Mouse (Mus musculus): Measurements from ENCODE around the gene Grem1. TPM values are rescaled to one million over a fixed set of nuclear protein-coding genes. Genes with fewer than 3 reads are reported as not detected.

The Grem1 gene
- polyA plus RNA-seq, 1 experiment, result 0.94 TPM

- Histone ChIP-seq H3K4me3 (ENCODE audit: insufficient read depth, low read length) (no peak overlapping the region), H3K4me1 (ENCODE audit: control insufficient read depth, insufficient read depth, low read length) (no peaks in the 10 kb centered on the region), H3K27ac (ENCODE audit: insufficient read depth, low read length) (no peak overlapping the region)
- TF ChIP-seq POLR2A (IDR thresholded peaks at IDR 0.05; ENCODE audit: extremely low read depth, insufficient read depth, low read length) (no peak), CTCF (IDR thresholded peaks at IDR 0.05; ENCODE audit: extremely low read depth, insufficient read depth, low read length) (no peak)
These were observed 45.0 kb downstream of the Grem1 start for GRCm38 (mm10) chr2:113713406-113713805.

- no peak overlapping the region for H3K4me3 ChIP-seq (ENCODE audit: insufficient read depth, low read length)
- TF ChIP-seq POLR2A (IDR thresholded peaks at IDR 0.05; ENCODE audit: extremely low read depth, insufficient read depth, low read length) (no peak), CTCF (IDR thresholded peaks at IDR 0.05; ENCODE audit: extremely low read depth, insufficient read depth, low read length) (no peak)
- no peak overlapping the region for H3K27ac ChIP-seq (ENCODE audit: insufficient read depth, low read length)
These were observed 50.9 kb downstream of the Grem1 start for GRCm38 (mm10) chr2:113707507-113707906.

GRCm38 (mm10) chr2:113701507-113701906 lies 56.9 kb downstream of the Grem1 start:
- Histone ChIP-seq H3K27ac (ENCODE audit: insufficient read depth, low read length) (no peak overlapping the region), H3K4me3 (ENCODE audit: insufficient read depth, low read length) (no peak overlapping the region), H3K4me1 (ENCODE audit: control insufficient read depth, insufficient read depth, low read length) (no peaks in the 10 kb centered on the region)
- no peak for TF ChIP-seq POLR2A (IDR thresholded peaks at IDR 0.05; ENCODE audit: extremely low read depth, insufficient read depth, low read length)
- no peak for TF ChIP-seq CTCF (IDR thresholded peaks at IDR 0.05; ENCODE audit: extremely low read depth, insufficient read depth, low read length)

More at GRCm38 (mm10) chr2:113707507-113707906, 50.9 kb downstream of the Grem1 start:
- no peaks in the 10 kb centered on the region for H3K4me1 ChIP-seq (ENCODE audit: control insufficient read depth, insufficient read depth, low read length)

- no peak overlapping the region for H3K27ac ChIP-seq (ENCODE audit: insufficient read depth, low read length)
- no peaks in the 10 kb centered on the region for H3K4me1 ChIP-seq (ENCODE audit: control insufficient read depth, insufficient read depth, low read length)
- TF ChIP-seq POLR2A (IDR thresholded peaks at IDR 0.05; ENCODE audit: extremely low read depth, insufficient read depth, low read length), result no peak
- TF ChIP-seq CTCF (IDR thresholded peaks at IDR 0.05; ENCODE audit: extremely low read depth, insufficient read depth, low read length), result no peak
- H3K4me3 ChIP-seq (ENCODE audit: insufficient read depth, low read length), result no peak overlapping the region
These were observed 61.8 kb downstream of the Grem1 start for GRCm38 (mm10) chr2:113696647-113697046.

GRCm38 (mm10) chr2:113696222-113696621 lies 62.2 kb downstream of the Grem1 start:
- no peak for TF ChIP-seq POLR2A (IDR thresholded peaks at IDR 0.05; ENCODE audit: extremely low read depth, insufficient read depth, low read length)
- TF ChIP-seq CTCF (IDR thresholded peaks at IDR 0.05; ENCODE audit: extremely low read depth, insufficient read depth, low read length), result no peak
- no peak overlapping the region for H3K27ac ChIP-seq (ENCODE audit: insufficient read depth, low read length)

More at GRCm38 (mm10) chr2:113696222-113696621, 62.2 kb downstream of the Grem1 start:
- no peaks in the 10 kb centered on the region for H3K4me1 ChIP-seq (ENCODE audit: control insufficient read depth, insufficient read depth, low read length)
- no peak overlapping the region for H3K4me3 ChIP-seq (ENCODE audit: insufficient read depth, low read length)

Other genes with a start within 250 kb of the Grem1 start
- gene Scg5, start 70.5 kb upstream of the Grem1 start, polyA plus RNA-seq (2012; rRNA removed), result 394 and 410 TPM in 2 replicates
- gene Arhgap11a, start 90.0 kb upstream of the Grem1 start, polyA plus RNA-seq (2012; rRNA removed), result 1.3 and 1.8 TPM in 2 replicates

All from cortical plate, adult 2 months (tissue).